Mouse (Mus musculus): ENCODE measurements around the gene Olfr746. TPM values are rescaled to one million over a fixed set of nuclear protein-coding genes. Genes with fewer than 3 reads are reported as not detected.

Olfr746 gene
- not detected for total RNA-seq (2018; cell fraction: chromatin; rRNA removed)
- not detected for total RNA-seq (2018; cell fraction: cytosol; rRNA removed)
- total RNA-seq (2018; cell fraction: nucleus; rRNA removed): not detected
- polyA plus RNA-seq (2018): not detected in 3 replicates

GRCm38 (mm10) chr14:50646783-50647182 lies at the start of gene Olfr746:
Gene Olfr746 (plus strand): TSS chr14:50647083.
- no peak within 1 kb of the TSS for H3K4me3 ChIP-seq (ENCODE audit: inconsistent target)
- H3K27ac ChIP-seq: no peak within 1 kb of the TSS
- no peaks in the 10 kb centered on the region for H3K79me2 ChIP-seq (ENCODE audit: inconsistent target)
- no peaks in the 10 kb centered on the region for H3K36me3 ChIP-seq (ENCODE audit: inconsistent target)

- H3K4me3 ChIP-seq (ENCODE audit: inconsistent target): no peak within 1 kb of the TSS
- no peak within 1 kb of the TSS for H3K27ac ChIP-seq
- WGBS (ENCODE audit: missing documents): 89% methylated on average over 2 of the region's 2 CpGs
- H3K36me3 ChIP-seq (ENCODE audit: inconsistent target): no peaks in the 10 kb centered on the region
- no peaks in the 10 kb centered on the region for H3K79me2 ChIP-seq (ENCODE audit: inconsistent target)
These were observed 32.3 kb upstream of the Olfr746 start, which contains the start of gene Olfr744 for GRCm38 (mm10) chr14:50614579-50614978. Gene Olfr744 (plus strand): TSS chr14:50614879.

- no peaks in the 10 kb centered on the region for H3K36me3 ChIP-seq (ENCODE audit: inconsistent target)
- no peak within 1 kb of the TSS for H3K27ac ChIP-seq
- H3K79me2 ChIP-seq (ENCODE audit: inconsistent target): no peaks in the 10 kb centered on the region
- 71% methylated on average over 1 of the region's 2 CpGs for WGBS (ENCODE audit: missing documents)
- no peak within 1 kb of the TSS for H3K4me3 ChIP-seq (ENCODE audit: inconsistent target)
These were observed 7.8 kb upstream of the Olfr746 start, which contains the start of gene Olfr745 for GRCm38 (mm10) chr14:50639088-50639487. Gene Olfr745 (plus strand): TSS chr14:50639388.

- no peaks in the 10 kb centered on the region for H3K36me3 ChIP-seq (ENCODE audit: inconsistent target)
- H3K27ac ChIP-seq: no peak within 1 kb of the TSS
- 100% methylated on average over 2 of the region's 3 CpGs for WGBS (ENCODE audit: missing documents)
- H3K79me2 ChIP-seq (ENCODE audit: inconsistent target): no peaks in the 10 kb centered on the region
- H3K4me3 ChIP-seq (ENCODE audit: inconsistent target): no peak within 1 kb of the TSS
These were observed 46.2 kb downstream of the Olfr746 start, which contains the start of gene Olfr747 for GRCm38 (mm10) chr14:50693106-50693505. Gene Olfr747 (minus strand): TSS chr14:50693206.

Other genes with a start within 250 kb of the Olfr746 start
- not detected in 3 replicates for gene Olfr738, start 239.5 kb upstream of the Olfr746 start, polyA plus RNA-seq (2018)
- not detected in 3 replicates for gene Olfr739, start 228.5 kb upstream of the Olfr746 start, polyA plus RNA-seq (2018)
- not detected in 3 replicates for gene Olfr740, start 201.5 kb upstream of the Olfr746 start, polyA plus RNA-seq (2018)
- not detected in 3 replicates for gene Olfr741, start 174.3 kb upstream of the Olfr746 start, polyA plus RNA-seq (2018)
- not detected in 3 replicates for gene Olfr742, start 143.5 kb upstream of the Olfr746 start, polyA plus RNA-seq (2018)
- gene Olfr743, start 125.2 kb upstream of the Olfr746 start, polyA plus RNA-seq (2018): not detected in 3 replicates
- not detected in 3 replicates for gene Olfr744, start 32.2 kb upstream of the Olfr746 start, polyA plus RNA-seq (2018)
- not detected in 3 replicates for gene Olfr745, start 7.7 kb upstream of the Olfr746 start, polyA plus RNA-seq (2018)
- gene Olfr747, start 46.1 kb downstream of the Olfr746 start, polyA plus RNA-seq (2018): not detected in 3 replicates
- not detected in 3 replicates for gene Olfr748, start 60.3 kb downstream of the Olfr746 start, polyA plus RNA-seq (2018)
- gene Olfr749, start 98.0 kb downstream of the Olfr746 start, polyA plus RNA-seq (2018): not detected in 3 replicates
- 16.4 to 32.4 TPM (median 31.5 TPM) in 3 replicates for gene Ttc5, start 138.4 kb downstream of the Olfr746 start, polyA plus RNA-seq (2018)
- not detected in 3 replicates for gene Ccnb1ip1, start 160.6 kb downstream of the Olfr746 start, polyA plus RNA-seq (2018)
- 34.4 to 55.8 TPM (median 53.8 TPM) in 3 replicates for gene Parp2, start 160.8 kb downstream of the Olfr746 start, polyA plus RNA-seq (2018)
- 54.3 to 116 TPM (median 85.4 TPM) in 3 replicates for gene Tep1, start 223.5 kb downstream of the Olfr746 start, polyA plus RNA-seq (2018)

All from macrophage (primary cell).